Mouse (Mus musculus) lung, postnatal 0 days (tissue): Measurements from ENCODE around the gene Cd47. TPM values are rescaled to one million over a fixed set of nuclear protein-coding genes. Genes with fewer than 3 reads are reported as not detected.

Experiments
- ATAC-seq: fragments of 200-750 bp; cut with Nextera tagmentation; 2 replicates; pipeline ENCODE4 v1.8.0; 2017; ENCODE audit warnings: moderate library complexity
- DNase-seq: peaks from one replicate; pipeline ENCODE4 v3.0.0-alpha.2; 2016; ENCODE audit warnings: low spot score
- H3K27ac ChIP-seq: fragments of 300-500 bp; sonication (generic); 2 replicates; pipeline ENCODE4 v1.5.1; 2014; ENCODE audit warnings: antibody characterized with exemption, mild to moderate bottlenecking, low read length, mixed read lengths
- H3K27me3 ChIP-seq: fragments of 300-500 bp; sonication (generic); replicated peaks from 2 replicates; pipeline ENCODE4 v1.6.1; 2014; ENCODE audit warnings: low read length, mixed read lengths; ENCODE audit not compliant: insufficient read depth
- H3K36me3 ChIP-seq: fragments of 300-500 bp; sonication (generic); 2 replicates; pipeline ENCODE4 v1.6.1; 2014; ENCODE audit warnings: low read length, mixed read lengths; ENCODE audit not compliant: insufficient read depth
- H3K4me1 ChIP-seq: fragments of 300-500 bp; sonication (generic); 2 replicates; pipeline ENCODE4 v1.6.1; 2014; ENCODE audit warnings: antibody characterized with exemption, low read depth, low read length, mixed read lengths; ENCODE audit not compliant: insufficient read depth
- H3K4me2 ChIP-seq: fragments of 300-500 bp; sonication (generic); replicated peaks from 2 replicates; pipeline ENCODE4 v1.6.1; 2014; ENCODE audit warnings: low read depth, mild to moderate bottlenecking, low read length, moderate library complexity, mixed read lengths
- H3K4me3 ChIP-seq: fragments of 300-500 bp; sonication (generic); 2 replicates; pipeline ENCODE4 v1.5.1; 2014; ENCODE audit warnings: low read depth, low read length
- H3K9ac ChIP-seq: fragments of 300-500 bp; sonication (generic); replicated peaks from 2 replicates; pipeline ENCODE4 v1.6.1; 2014; ENCODE audit warnings: low read depth, mild to moderate bottlenecking
- H3K9me3 ChIP-seq: fragments of 300-500 bp; sonication (generic); 2 replicates; pipeline ENCODE4 v1.6.1; 2016; ENCODE audit warnings: low read length, mixed read lengths
- CTCF ChIP-seq: IDR thresholded peaks from 2 replicates; pipeline ENCODE4 v1.5.1; 2016; ENCODE audit warnings: antibody characterized with exemption, mild to moderate bottlenecking
- EP300 ChIP-seq: IDR thresholded peaks from 2 replicates; pipeline ENCODE4 v1.6.1; 2016; ENCODE audit warnings: antibody characterized with exemption, mild to moderate bottlenecking, control low read depth
- WGBS: fragments of 180-500 bp; shearing (Covaris S2); extraction: QIAGEN DNeasy Blood & Tissue Kit; methylation state at CpG from one replicate; pipeline ENCODE4 v1.1.7; 2014; 5-methylcytosine and 5-hydroxymethylcytosine counted together
- polyA plus RNA-seq: library from polyadenylated mRNA; unstranded; fragments of >200 nt; fragmentation: Nextera tagmentation; extraction: Ambion mirVana; gene quantifications from 2 replicates; pipeline ENCODE4 v1.2.1, GENCODE M21; 2015

The Cd47 gene
- 219 and 245 TPM in 2 replicates for polyA plus RNA-seq

GRCm38 (mm10) chr16:49799597-49800561, at the start of gene Cd47:
TSS of gene Cd47 (plus strand) at chr16:49800533.
- Histone ChIP-seq H3K4me1 (0 out of 2 replicates have a peak, but pooled peaks cover 11% of the 10 kb centered on the region), H3K9me3 (no peaks in the 10 kb centered on the region), H3K4me3 (no peak within 1 kb of the TSS), H3K4me2 (no peak within 1 kb of the TSS), H3K36me3 (no peaks in the 10 kb centered on the region; the same call in 1 of the 2 replicates), H3K9ac (no peak within 1 kb of the TSS), H3K27ac (peak within 1 kb of the TSS; percentile 15; the same call in 1 of the 2 replicates), H3K27me3 (no peaks in the 10 kb centered on the region)
- ATAC-seq = peak; percentile 29; the same call in 1 of the 2 replicates
- WGBS = 72% methylated on average over 10 of the region's 10 CpGs
- peak; percentile 28 for DNase-seq
- no peak for TF ChIP-seq CTCF
- peak; percentile 55 for TF ChIP-seq EP300

GRCm38 (mm10) chr16:49752906-49753305, 47.4 kb upstream of the Cd47 start:
- Histone ChIP-seq H3K4me3 (no peak overlapping the region), H3K36me3 (no peaks in the 10 kb centered on the region), H3K27me3 (no peaks in the 10 kb centered on the region), H3K27ac (no peak overlapping the region), H3K9ac (no peak overlapping the region), H3K9me3 (no peaks in the 10 kb centered on the region), H3K4me2 (no peak overlapping the region), H3K4me1 (no peaks in the 10 kb centered on the region)
- no peak for DNase-seq
- WGBS = 71% methylated on average over 1 of the region's 1 CpGs
- TF ChIP-seq EP300 (no peak), CTCF (no peak)
- no peak for ATAC-seq

DNA sequence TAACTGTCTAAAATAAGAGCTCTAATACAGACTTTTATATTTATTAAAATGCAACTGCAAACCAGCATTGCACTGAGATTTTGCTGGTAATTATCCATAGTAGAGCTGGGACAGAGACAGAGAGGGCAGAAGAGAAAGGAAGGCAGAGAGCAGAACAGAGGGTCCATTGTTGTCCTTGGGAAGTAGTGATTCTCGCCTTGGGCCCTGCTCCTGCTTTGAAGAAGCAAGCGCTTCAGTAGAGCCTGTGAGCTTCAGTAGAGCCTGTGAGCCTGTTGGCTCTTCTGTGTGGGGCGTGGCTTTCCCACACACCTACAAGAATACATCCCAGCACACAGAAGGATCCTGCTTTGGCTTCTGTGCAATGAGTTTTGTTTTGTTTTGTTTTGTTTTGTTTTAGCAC, 47.0 kb upstream of the Cd47 start:
- ATAC-seq (no peak), DNase-seq (no peak)
- H3K4me1 ChIP-seq = no peaks in the 10 kb centered on the region
- H3K9me3 ChIP-seq = no peaks in the 10 kb centered on the region
- TF ChIP-seq CTCF (no peak), EP300 (no peak)
- no peak overlapping the region for H3K27ac ChIP-seq
- H3K27me3 ChIP-seq = no peaks in the 10 kb centered on the region
- no peak overlapping the region for H3K4me3 ChIP-seq
- no peak overlapping the region for H3K9ac ChIP-seq
- WGBS = 63% methylated on average over 3 of the region's 3 CpGs
- no peaks in the 10 kb centered on the region for H3K36me3 ChIP-seq
- H3K4me2 ChIP-seq = no peak overlapping the region

DNA sequence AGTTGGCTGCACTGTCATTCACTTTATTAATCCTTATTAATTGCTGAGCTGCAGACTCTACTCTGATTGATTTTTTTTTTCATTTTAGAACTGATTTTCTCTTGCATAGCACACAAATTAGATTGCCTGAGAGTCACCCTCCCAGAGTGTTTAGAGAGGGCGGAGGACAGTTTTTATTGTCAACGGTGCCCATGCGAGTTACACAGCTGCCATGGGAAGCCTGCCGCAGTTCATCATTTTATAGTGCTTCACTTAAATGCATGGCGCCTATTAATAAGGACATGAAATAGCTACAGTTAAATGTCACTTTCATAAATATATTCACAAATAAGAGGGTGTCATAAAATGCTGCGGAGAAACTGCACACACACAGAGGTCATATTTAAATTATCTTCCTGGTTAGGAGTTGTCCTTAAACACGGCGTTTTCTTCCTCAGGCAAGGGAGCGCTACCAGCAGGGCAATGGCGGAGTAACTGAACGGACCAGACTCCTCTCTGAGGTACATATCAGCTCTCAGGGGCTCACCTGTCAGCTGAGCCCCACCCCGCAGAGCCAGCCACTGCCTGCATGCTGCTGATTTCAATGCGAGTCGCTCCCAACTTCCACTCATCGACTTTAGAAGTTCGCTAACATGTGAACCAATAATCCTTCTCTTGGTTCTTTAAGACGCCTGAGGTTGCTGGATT, 39.7 kb upstream of the Cd47 start:
- Histone ChIP-seq H3K27me3 (no peaks in the 10 kb centered on the region), H3K9me3 (no peaks in the 10 kb centered on the region), H3K9ac (no peak overlapping the region), H3K4me1 (no peaks in the 10 kb centered on the region), H3K36me3 (no peaks in the 10 kb centered on the region; the same call in 1 of the 2 replicates), H3K4me2 (no peak overlapping the region), H3K4me3 (no peak overlapping the region), H3K27ac (no peak overlapping the region)
- no peak for ATAC-seq
- TF ChIP-seq CTCF (no peak), EP300 (no peak)
- no peak for DNase-seq
- WGBS = 77% methylated on average over 17 of the region's 17 CpGs

GRCm38 (mm10) chr16:49761981-49762380, 38.4 kb upstream of the Cd47 start:
- DNase-seq = no peak
- no peaks in the 10 kb centered on the region for H3K27me3 ChIP-seq
- H3K36me3 ChIP-seq = no peaks in the 10 kb centered on the region; the same call in 1 of the 2 replicates
- ATAC-seq = no peak
- no peaks in the 10 kb centered on the region for H3K4me1 ChIP-seq
- TF ChIP-seq CTCF (no peak), EP300 (no peak)
- no peak overlapping the region for H3K4me3 ChIP-seq
- H3K4me2 ChIP-seq = no peak overlapping the region
- H3K9me3 ChIP-seq = no peaks in the 10 kb centered on the region
- no peak overlapping the region for H3K9ac ChIP-seq
- 75% methylated on average over 5 of the region's 5 CpGs for WGBS
- no peak overlapping the region for H3K27ac ChIP-seq

DNA sequence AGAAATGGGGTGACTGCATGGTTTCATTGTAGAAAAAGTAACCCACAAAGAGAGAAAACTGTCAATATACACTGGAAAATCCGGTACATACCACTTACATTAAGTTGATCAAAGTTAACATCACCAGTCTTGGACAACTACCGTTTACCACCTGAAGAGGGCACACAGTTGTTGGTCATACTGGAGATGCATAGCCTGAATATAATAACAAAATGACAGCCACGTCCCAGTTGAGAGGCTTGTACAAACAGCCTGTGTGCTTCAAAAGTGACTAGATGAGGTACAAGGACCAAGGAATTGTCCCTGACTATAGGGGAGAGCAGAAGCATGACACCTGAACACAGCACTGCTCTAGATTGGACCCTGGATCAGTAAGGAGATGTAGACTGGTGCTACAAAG, 34.0 kb upstream of the Cd47 start:
- H3K4me2 ChIP-seq = no peak overlapping the region
- H3K4me3 ChIP-seq = no peak overlapping the region
- no peak overlapping the region for H3K27ac ChIP-seq
- no peaks in the 10 kb centered on the region for H3K27me3 ChIP-seq
- no peaks in the 10 kb centered on the region; the same call in 1 of the 2 replicates for H3K36me3 ChIP-seq
- 37% methylated on average over 3 of the region's 3 CpGs for WGBS
- H3K4me1 ChIP-seq = no peaks in the 10 kb centered on the region
- DNase-seq = peak; percentile 78
- no peak for TF ChIP-seq EP300
- TF ChIP-seq CTCF = peak; percentile 79
- peak; percentile 77 for ATAC-seq
- H3K9ac ChIP-seq = no peak overlapping the region
- H3K9me3 ChIP-seq = no peaks in the 10 kb centered on the region
